Mouse (Mus musculus): ENCODE results near the gene Ttll9. TPM values are rescaled to one million over a fixed set of nuclear protein-coding genes. Genes with fewer than 3 reads are reported as not detected.

The Ttll9 gene
- polyA plus RNA-seq, 1 experiment from 2014 or later = 1.3 TPM

DNA sequence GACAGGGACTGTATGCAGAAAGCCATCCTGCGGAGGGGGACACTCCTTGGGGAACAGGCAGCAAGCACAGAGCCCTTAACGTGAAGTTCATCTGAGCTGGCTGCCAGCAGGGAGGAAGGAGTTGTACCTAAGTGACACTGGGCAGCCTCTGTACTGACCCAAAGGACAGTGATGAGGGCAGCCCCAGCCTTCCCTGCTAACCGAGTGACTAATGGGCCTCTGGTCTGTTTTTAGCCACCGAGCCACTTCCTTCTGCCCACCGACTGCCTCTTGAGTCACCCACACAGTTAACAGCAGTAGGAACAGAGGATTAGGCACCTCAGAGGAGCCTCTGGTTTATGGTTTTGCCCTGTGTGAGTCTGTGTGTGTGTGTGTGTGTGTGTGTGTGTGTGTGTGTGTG is 34.9 kb upstream of the Ttll9 start:
- peak overlapping the region; percentile 79; the same call in 1 of the 2 replicates for H3K27ac ChIP-seq
- no peaks in the 10 kb centered on the region for H3K9me3 ChIP-seq
- H3K4me3 ChIP-seq = no peak overlapping the region
- H3K36me3 ChIP-seq (replicated peaks) = no peaks in the 10 kb centered on the region
- peaks cover 10% of the 10 kb centered on the region; the same call in 1 of the 2 replicates for H3K27me3 ChIP-seq (ENCODE audit: poor library complexity, severe bottlenecking)
- H3K4me1 ChIP-seq = peaks cover 73% of the 10 kb centered on the region
- 66% methylated on average over 5 of the region's 5 CpGs for WGBS
- DNase-seq (ENCODE audit: extremely low spot score, low spot score) = no peak

DNA sequence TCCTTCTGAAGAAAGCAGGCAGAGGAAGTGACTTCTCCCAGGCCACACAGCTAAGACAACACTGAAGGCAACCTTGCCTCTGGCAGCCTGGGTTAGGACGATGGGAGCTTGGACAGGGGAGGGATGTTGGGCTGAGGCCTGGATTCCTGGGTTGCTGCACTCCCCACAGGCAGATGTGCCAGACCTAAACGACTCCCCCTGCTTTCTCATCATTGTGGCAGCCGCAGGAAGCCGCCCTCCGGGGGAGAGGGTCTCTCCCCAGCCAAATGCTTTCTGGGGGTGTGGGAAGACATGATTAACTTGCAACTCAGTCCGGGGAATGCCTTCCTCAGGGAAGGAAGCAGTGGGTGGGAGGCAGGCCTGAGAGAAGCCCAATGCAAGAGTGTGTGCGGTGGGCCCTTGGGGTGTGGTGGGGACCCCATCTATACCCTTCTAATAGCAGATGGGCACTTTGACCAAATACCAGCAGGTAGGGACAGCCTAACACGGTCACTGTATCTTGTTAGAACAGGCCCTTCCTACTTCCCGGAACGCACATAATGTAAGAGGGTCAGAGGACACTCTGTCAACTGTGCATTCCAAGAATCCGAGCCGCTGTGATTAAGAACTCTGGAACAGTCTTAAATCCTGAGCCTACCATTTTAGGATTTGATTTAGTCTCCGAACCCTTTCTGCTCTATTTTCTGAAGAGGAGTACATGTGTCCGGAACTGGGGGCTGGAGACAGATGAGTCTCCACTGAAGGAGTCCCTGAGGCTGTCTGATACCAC is 33.9 kb upstream of the Ttll9 start:
- Histone ChIP-seq H3K27ac (peak overlapping the region; percentile 40; the same call in 1 of the 2 replicates), H3K27me3 (ENCODE audit: poor library complexity, severe bottlenecking) (peaks cover 20% of the 10 kb centered on the region), H3K9me3 (no peaks in the 10 kb centered on the region), H3K4me1 (peaks cover 69% of the 10 kb centered on the region), H3K36me3 (replicated peaks) (no peaks in the 10 kb centered on the region), H3K4me3 (no peak overlapping the region)
- no peak for DNase-seq (ENCODE audit: extremely low spot score, low spot score)
- WGBS = 53% methylated on average over 14 of the region's 14 CpGs

DNA sequence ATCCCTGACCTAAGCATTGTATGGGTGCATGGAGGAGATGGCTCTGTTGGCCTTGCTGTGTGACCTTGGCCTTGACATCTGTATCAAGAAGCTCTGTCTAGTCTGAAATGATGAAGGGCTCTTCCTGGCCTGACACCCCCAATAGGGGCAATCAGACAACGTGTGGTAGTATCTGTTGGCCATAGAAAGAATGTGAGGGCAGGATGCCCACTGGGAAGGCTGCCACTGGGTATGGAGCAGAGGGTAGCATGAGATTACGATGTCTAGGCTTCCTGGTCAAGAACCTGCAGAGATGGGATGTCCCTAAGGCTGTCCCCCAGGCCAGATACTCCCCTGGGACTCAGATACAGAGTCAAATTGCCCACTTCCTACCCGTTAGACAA is 33.3 kb upstream of the Ttll9 start:
- H3K27me3 ChIP-seq (ENCODE audit: poor library complexity, severe bottlenecking) = peaks cover 24% of the 10 kb centered on the region
- H3K9me3 ChIP-seq = no peaks in the 10 kb centered on the region
- H3K36me3 ChIP-seq (replicated peaks) = no peaks in the 10 kb centered on the region
- H3K4me3 ChIP-seq = no peak overlapping the region
- peaks cover 66% of the 10 kb centered on the region for H3K4me1 ChIP-seq
- H3K27ac ChIP-seq = peak overlapping the region; percentile 40; the same call in 1 of the 2 replicates
- 68% methylated on average over 3 of the region's 3 CpGs for WGBS
- DNase-seq (ENCODE audit: extremely low spot score, low spot score) = no peak

DNA sequence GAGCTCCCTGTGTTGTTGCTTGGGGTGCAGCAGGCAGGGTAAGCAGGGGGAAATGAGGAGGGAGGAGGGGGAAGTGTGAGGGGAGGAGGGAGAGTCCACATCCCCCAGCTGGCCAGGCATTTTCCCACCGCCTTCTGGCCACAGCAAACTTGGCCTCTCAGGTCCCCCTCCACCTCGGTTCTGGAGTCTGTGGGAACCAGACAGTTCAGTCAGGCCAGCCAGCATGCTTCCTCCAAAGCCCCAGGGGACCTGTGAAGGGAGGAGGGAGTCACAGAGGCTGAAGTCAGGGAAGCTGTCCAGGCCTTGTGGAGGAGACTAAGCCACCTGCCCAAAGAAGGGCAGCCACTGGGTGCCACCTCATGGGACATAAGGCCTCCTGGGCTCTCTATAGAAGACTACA is 32.0 kb upstream of the Ttll9 start:
- no peaks in the 10 kb centered on the region for H3K9me3 ChIP-seq
- no peak for DNase-seq (ENCODE audit: extremely low spot score, low spot score)
- WGBS = 36% methylated on average over 2 of the region's 2 CpGs
- H3K27ac ChIP-seq = peak overlapping the region; percentile 51
- no peak overlapping the region for H3K4me3 ChIP-seq
- H3K36me3 ChIP-seq (replicated peaks) = no peaks in the 10 kb centered on the region
- peaks cover 27% of the 10 kb centered on the region for H3K27me3 ChIP-seq (ENCODE audit: poor library complexity, severe bottlenecking)
- H3K4me1 ChIP-seq = peaks cover 53% of the 10 kb centered on the region

DNA sequence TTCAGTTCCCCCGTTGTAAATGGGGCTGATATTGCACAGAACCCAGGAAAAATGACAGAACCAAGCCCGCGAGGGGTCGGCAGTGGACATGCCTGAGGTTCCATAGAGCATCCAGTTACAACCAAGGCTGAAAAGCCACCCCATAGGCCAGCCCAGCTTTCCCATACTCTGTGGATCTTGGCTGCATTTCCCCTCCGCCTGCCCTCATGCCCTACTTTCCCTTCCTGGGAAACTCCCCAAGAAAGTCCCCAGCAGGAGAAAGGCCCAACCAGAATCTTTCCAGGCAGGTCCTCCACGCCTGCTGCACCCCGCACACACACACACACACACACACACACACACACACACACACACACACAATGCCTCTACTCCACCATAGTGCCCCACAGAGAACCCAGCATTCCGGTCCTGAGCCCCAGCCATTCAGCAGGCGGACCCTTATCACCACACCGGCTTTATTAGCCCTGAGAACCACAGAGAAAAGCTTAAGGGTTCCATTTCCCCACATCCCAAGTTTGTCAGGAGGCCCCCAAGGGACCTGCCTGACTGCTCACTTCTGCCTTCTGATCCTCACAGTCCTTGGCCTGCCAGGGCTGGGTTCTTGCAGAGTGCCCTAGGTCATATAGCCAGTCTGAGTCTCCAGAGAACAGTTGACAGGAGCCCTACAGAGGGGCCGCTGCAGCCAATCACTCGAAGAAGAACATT is 30.7 kb upstream of the Ttll9 start:
- no peak for DNase-seq (ENCODE audit: extremely low spot score, low spot score)
- peaks cover 41% of the 10 kb centered on the region for H3K27me3 ChIP-seq (ENCODE audit: poor library complexity, severe bottlenecking)
- peaks cover 43% of the 10 kb centered on the region for H3K4me1 ChIP-seq
- no peaks in the 10 kb centered on the region for H3K36me3 ChIP-seq (replicated peaks)
- no peaks in the 10 kb centered on the region for H3K9me3 ChIP-seq
- 84% methylated on average over 12 of the region's 12 CpGs for WGBS
- H3K27ac ChIP-seq = no peak overlapping the region
- no peak overlapping the region for H3K4me3 ChIP-seq

DNA sequence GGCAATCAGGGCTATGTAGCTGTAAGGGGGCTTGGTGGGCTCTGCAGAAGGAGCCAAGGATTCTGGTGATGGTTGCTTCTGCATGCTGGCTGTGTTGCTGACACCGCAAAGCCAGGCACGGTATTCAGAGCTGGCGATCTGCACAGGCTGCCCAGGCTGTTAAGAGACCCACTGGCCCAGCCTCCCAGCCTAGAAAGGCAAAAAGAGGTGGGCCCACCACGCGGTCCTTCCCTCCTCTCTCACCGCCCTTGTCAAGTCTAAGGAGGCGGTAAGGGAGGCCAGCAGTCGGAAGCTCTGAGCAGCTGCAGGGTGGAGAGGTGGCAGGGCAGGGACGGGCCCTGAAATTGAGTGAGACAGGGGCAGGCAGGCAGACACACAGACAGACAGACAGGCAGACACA is 29.2 kb upstream of the Ttll9 start, which contains the start of gene Foxs1:
Foxs1 (minus strand) TSS at position 161 of the 400 bp plus-strand sequence.
- WGBS = 50% methylated on average over 9 of the region's 9 CpGs
- Histone ChIP-seq H3K4me1 (peaks cover 32% of the 10 kb centered on the region), H3K27ac (no peak within 1 kb of the TSS; the same call in 1 of the 2 replicates), H3K9me3 (no peaks in the 10 kb centered on the region), H3K27me3 (ENCODE audit: poor library complexity, severe bottlenecking) (peaks cover 42% of the 10 kb centered on the region), H3K4me3 (no peak within 1 kb of the TSS), H3K36me3 (replicated peaks) (no peaks in the 10 kb centered on the region)
- DNase-seq (ENCODE audit: extremely low spot score, low spot score) = no peak

DNA sequence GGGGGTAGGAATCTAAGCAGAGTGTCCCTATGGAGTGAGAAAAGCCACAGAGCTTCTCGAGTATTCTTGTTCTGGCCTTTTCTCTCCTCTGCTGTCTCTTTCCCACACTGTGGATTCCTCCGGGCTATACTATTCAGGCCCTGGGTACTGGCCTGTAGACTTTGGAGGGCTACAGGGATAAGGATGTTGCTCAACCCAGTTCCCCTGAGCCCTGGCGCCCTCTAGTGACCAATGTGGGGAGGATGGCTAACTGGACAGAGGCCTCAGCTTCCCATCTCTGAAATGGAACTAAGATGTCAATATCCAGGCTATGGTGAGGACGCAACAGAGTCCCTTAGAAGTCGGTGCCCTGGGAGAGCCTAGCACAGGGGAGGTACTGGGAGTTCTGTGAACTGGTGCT is 28.7 kb upstream of the Ttll9 start:
- DNase-seq (ENCODE audit: extremely low spot score, low spot score) = no peak
- Histone ChIP-seq H3K9me3 (no peaks in the 10 kb centered on the region), H3K36me3 (replicated peaks) (no peaks in the 10 kb centered on the region), H3K27me3 (ENCODE audit: poor library complexity, severe bottlenecking) (peaks cover 47% of the 10 kb centered on the region), H3K27ac (no peak overlapping the region), H3K4me1 (peaks cover 27% of the 10 kb centered on the region), H3K4me3 (no peak overlapping the region)
- WGBS = 30% methylated on average over 5 of the region's 5 CpGs

DNA sequence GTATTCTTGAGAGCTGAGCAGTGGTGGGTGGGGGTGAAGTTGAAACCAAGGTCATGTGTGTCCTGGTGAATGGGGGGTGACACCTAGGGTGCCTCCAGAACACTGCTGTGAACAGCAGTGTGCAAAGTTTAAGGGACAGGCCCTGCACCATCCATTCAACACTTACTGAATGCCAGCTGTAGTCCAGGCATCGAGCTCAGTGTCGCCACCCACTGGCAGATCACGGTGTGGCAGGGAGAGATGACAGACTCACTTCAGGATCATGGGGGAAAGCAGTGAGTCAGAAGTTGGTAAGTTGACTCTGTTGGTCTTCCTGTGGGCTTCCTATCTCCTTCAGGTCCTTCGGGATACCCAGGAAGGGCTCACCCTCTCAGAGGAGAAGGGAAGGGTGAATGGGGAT is 22.4 kb upstream of the Ttll9 start:
- Histone ChIP-seq H3K27me3 (ENCODE audit: poor library complexity, severe bottlenecking) (peaks cover 86% of the 10 kb centered on the region), H3K4me1 (peaks cover 21% of the 10 kb centered on the region), H3K36me3 (replicated peaks) (no peaks in the 10 kb centered on the region), H3K4me3 (no peak overlapping the region), H3K9me3 (no peaks in the 10 kb centered on the region), H3K27ac (no peak overlapping the region)
- WGBS = 23% methylated on average over 4 of the region's 4 CpGs
- DNase-seq (ENCODE audit: extremely low spot score, low spot score) = peak; percentile 48

DNA sequence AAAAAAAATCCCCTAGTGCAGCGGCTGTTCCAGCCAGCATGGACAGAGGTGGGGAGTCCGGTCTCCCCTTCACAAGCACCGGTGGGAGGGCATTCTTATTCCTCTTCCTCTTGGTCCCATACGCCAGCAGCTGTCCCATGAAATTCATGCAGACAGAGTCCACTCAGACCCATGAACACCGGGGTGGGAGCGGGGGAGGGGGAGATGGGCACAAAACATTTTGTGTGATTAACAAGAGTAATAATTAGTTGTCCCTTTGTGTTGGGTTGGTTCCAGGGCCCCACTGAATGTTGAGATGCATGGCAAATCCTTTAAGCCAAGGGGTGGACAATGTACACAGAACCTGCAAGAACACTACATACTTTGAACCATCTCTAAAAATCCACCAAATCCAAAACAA is 21.2 kb upstream of the Ttll9 start:
- Histone ChIP-seq H3K36me3 (replicated peaks) (no peaks in the 10 kb centered on the region), H3K4me1 (peaks cover 17% of the 10 kb centered on the region), H3K27me3 (ENCODE audit: poor library complexity, severe bottlenecking) (peaks cover 87% of the 10 kb centered on the region), H3K27ac (no peak overlapping the region), H3K4me3 (no peak overlapping the region), H3K9me3 (no peaks in the 10 kb centered on the region)
- DNase-seq (ENCODE audit: extremely low spot score, low spot score) = no peak
- WGBS = 84% methylated on average over 6 of the region's 6 CpGs

DNA sequence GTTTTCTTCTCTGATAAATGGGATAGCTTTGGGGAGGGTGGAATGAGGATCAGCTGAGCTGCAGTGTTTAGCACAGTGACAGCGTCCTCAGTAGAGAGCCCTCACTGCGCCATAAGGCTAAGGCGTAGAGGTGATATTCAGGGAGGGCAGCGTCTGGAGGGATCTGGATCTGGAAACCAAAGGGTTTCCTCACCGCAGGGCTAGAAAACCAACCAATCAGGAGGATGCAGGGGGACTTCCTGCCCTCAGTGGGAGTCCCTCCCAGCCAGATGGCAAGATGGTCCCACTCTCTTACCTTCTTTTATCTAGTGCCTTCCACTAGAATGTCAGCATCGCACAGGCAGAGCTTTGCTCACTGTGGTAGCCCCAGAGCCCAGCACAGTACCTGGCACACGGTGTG is 20.5 kb upstream of the Ttll9 start:
- Histone ChIP-seq H3K36me3 (replicated peaks) (no peaks in the 10 kb centered on the region), H3K9me3 (no peaks in the 10 kb centered on the region), H3K4me3 (no peak overlapping the region), H3K27ac (no peak overlapping the region), H3K27me3 (ENCODE audit: poor library complexity, severe bottlenecking) (peaks cover 87% of the 10 kb centered on the region), H3K4me1 (peaks cover 17% of the 10 kb centered on the region)
- 34% methylated on average over 7 of the region's 7 CpGs for WGBS
- no peak for DNase-seq (ENCODE audit: extremely low spot score, low spot score)

DNA sequence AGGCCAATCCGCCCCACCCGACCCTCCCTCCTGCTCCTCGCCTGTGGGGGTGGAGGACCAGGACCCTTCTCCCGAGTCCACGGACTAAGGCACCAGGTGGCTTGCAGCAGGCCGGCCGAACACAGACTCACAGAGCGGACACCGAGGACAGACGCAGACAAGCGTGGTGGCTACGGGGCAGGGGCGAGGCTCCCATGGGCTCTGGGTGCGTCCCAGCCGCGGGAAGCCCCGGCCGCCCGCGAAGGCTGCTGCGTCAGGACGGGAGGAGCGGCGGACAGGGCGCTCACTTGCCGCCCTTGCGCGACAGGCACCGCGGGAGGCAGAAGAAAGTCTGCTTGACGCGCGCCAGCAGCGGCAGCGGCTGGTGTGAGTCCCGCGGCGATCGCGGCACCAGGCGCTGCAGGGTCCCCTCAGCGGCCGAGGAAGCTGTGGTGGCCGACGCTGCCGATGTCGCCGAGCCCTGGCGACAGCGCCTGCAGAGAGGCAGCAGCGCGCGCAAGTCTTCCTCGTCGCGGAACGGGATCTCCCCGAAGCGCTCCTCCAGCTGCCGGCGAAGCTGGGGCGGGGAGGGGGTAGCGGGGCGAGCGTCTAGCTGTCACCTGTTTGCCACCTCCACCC is 19.3 kb upstream of the Ttll9 start:
- no peak for DNase-seq (ENCODE audit: extremely low spot score, low spot score)
- WGBS = under 1% methylated on average over 65 of the region's 65 CpGs
- Histone ChIP-seq H3K27ac (no peak overlapping the region; the same call in 1 of the 2 replicates), H3K9me3 (no peaks in the 10 kb centered on the region), H3K27me3 (ENCODE audit: poor library complexity, severe bottlenecking) (peaks cover 100% of the 10 kb centered on the region), H3K4me1 (peaks cover 17% of the 10 kb centered on the region), H3K4me3 (peak overlapping the region; percentile 55), H3K36me3 (replicated peaks) (no peaks in the 10 kb centered on the region)

DNA sequence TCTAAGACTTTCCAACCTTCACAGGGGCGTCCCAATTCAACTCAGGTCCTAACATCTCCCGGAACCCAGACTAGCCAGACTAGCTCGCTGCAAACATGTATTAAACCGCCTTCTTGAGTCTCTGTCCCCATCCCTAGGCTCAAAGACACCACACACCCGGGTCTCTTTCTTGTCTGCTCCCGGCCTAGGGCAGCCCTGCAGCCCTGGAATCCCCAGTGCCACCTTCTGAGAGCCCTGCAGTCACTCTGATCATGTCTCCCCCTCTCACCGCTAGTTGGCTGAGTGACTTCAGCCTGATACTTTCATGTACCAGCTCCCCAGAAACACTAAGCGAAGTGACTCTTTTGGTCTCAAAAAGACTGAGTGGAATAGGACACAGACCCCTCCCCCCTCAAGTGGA is 18.7 kb upstream of the Ttll9 start:
- Histone ChIP-seq H3K27me3 (ENCODE audit: poor library complexity, severe bottlenecking) (peaks cover 100% of the 10 kb centered on the region), H3K4me3 (peak overlapping the region; percentile 55), H3K9me3 (no peaks in the 10 kb centered on the region), H3K36me3 (replicated peaks) (no peaks in the 10 kb centered on the region), H3K4me1 (peaks cover 17% of the 10 kb centered on the region), H3K27ac (no peak overlapping the region)
- WGBS = 5% methylated on average over 8 of the region's 8 CpGs
- DNase-seq (ENCODE audit: extremely low spot score, low spot score) = no peak

DNA sequence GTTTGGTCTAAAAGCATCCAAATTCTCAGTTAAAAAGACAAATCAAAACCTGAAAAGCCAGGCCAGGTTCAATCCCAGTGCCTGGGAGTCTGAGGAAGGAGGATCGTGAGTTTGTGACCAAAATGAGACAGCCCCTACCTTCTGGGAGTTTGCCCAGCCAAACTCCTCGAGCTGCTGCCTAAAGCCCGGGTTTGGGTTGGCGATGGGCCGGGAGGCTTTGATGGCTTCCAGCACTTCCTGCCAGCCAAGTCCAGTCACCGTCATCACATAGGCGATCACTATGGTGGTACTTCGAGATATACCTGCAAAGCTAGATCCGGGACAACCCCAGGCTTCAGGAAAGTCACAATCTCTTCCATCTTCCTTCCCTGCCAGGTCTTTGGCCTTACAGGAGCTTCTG is 18.3 kb upstream of the Ttll9 start:
- Histone ChIP-seq H3K36me3 (replicated peaks) (no peaks in the 10 kb centered on the region), H3K27ac (no peak overlapping the region), H3K4me1 (peaks cover 17% of the 10 kb centered on the region), H3K27me3 (ENCODE audit: poor library complexity, severe bottlenecking) (peaks cover 100% of the 10 kb centered on the region), H3K9me3 (no peaks in the 10 kb centered on the region), H3K4me3 (no peak overlapping the region)
- no peak for DNase-seq (ENCODE audit: extremely low spot score, low spot score)
- WGBS = 62% methylated on average over 9 of the region's 9 CpGs
